Mouse (Mus musculus): ENCODE results near the gene Npffr2. TPM values are rescaled to one million over a fixed set of nuclear protein-coding genes. Genes with fewer than 3 reads are reported as not detected.

Gene Npffr2
- not detected in 2 replicates for polyA plus RNA-seq (2015; fragmentation: Nextera tagmentation; extraction: Ambion mirVana)

- peak; percentile 97 for ATAC-seq (ENCODE audit: low FRiP score, low TSS enrichment)
- Histone ChIP-seq H3K36me3 (ENCODE audit: insufficient read depth, low read length) (no peaks in the 10 kb centered on the region), H3K4me2 (replicated peaks; ENCODE audit: low read depth, low read length) (peak within 1 kb of the TSS; percentile 64), H3K4me3 (ENCODE audit: low read length) (peak within 1 kb of the TSS; percentile 46), H3K9ac (replicated peaks; ENCODE audit: low read length) (no peak within 1 kb of the TSS; the same call in 1 of the 2 replicates), H3K4me1 (ENCODE audit: insufficient read depth, low read length) (peaks cover 8% of the 10 kb centered on the region; the same call in 1 of the 2 replicates), H3K27me3 (ENCODE audit: insufficient read depth, low read length) (peaks cover 8% of the 10 kb centered on the region; the same call in 1 of the 2 replicates), H3K9me3 (ENCODE audit: low read length) (no peaks in the 10 kb centered on the region), H3K27ac (ENCODE audit: low read length) (no peak within 1 kb of the TSS)
- 5% methylated on average over 23 of the region's 23 CpGs for WGBS
Observed at GRCm38 (mm10) chr5:89526878-89527578, at the start of gene Npffr2. Npffr2 (plus strand) TSS chr5:89527429.

- H3K27ac ChIP-seq (ENCODE audit: low read length): no peak overlapping the region
- H3K4me2 ChIP-seq (replicated peaks; ENCODE audit: low read depth, low read length): no peak overlapping the region
- H3K36me3 ChIP-seq (ENCODE audit: insufficient read depth, low read length): no peaks in the 10 kb centered on the region
- H3K27me3 ChIP-seq (ENCODE audit: insufficient read depth, low read length): no peaks in the 10 kb centered on the region
- H3K4me3 ChIP-seq (ENCODE audit: low read length): no peak overlapping the region
- ATAC-seq (ENCODE audit: low FRiP score, low TSS enrichment): no peak
- H3K4me1 ChIP-seq (ENCODE audit: insufficient read depth, low read length): no peaks in the 10 kb centered on the region
- H3K9ac ChIP-seq (replicated peaks; ENCODE audit: low read length): no peak overlapping the region
- WGBS: 94% methylated on average over 1 of the region's 1 CpGs
- H3K9me3 ChIP-seq (ENCODE audit: low read length): no peaks in the 10 kb centered on the region
Observed at GRCm38 (mm10) chr5:89492560-89492959, 34.7 kb upstream of the Npffr2 start.

GRCm38 (mm10) chr5:89500182-89500581 lies 27.0 kb upstream of the Npffr2 start:
- no peak for ATAC-seq (ENCODE audit: low FRiP score, low TSS enrichment)
- Histone ChIP-seq H3K27ac (ENCODE audit: low read length) (no peak overlapping the region), H3K9me3 (ENCODE audit: low read length) (no peaks in the 10 kb centered on the region), H3K36me3 (ENCODE audit: insufficient read depth, low read length) (no peaks in the 10 kb centered on the region), H3K27me3 (ENCODE audit: insufficient read depth, low read length) (no peaks in the 10 kb centered on the region), H3K4me3 (ENCODE audit: low read length) (no peak overlapping the region), H3K4me1 (ENCODE audit: insufficient read depth, low read length) (no peaks in the 10 kb centered on the region), H3K4me2 (replicated peaks; ENCODE audit: low read depth, low read length) (no peak overlapping the region), H3K9ac (replicated peaks; ENCODE audit: low read length) (no peak overlapping the region)
- WGBS: 63% methylated on average over 6 of the region's 6 CpGs

GRCm38 (mm10) chr5:89518641-89519040 lies 8.6 kb upstream of the Npffr2 start:
- 74% methylated on average over 4 of the region's 4 CpGs for WGBS
- H3K27ac ChIP-seq (ENCODE audit: low read length): no peak overlapping the region

GRCm38 (mm10) chr5:89526181-89526778 lies 949 bp upstream of the Npffr2 start:
- Histone ChIP-seq H3K27me3 (ENCODE audit: insufficient read depth, low read length) (peaks cover 8% of the 10 kb centered on the region; the same call in 1 of the 2 replicates), H3K4me3 (ENCODE audit: low read length) (peak overlapping the region; percentile 46), H3K9ac (replicated peaks; ENCODE audit: low read length) (no peak overlapping the region; the same call in 1 of the 2 replicates), H3K9me3 (ENCODE audit: low read length) (no peaks in the 10 kb centered on the region), H3K4me2 (replicated peaks; ENCODE audit: low read depth, low read length) (peak overlapping the region; percentile 64), H3K36me3 (ENCODE audit: insufficient read depth, low read length) (no peaks in the 10 kb centered on the region), H3K4me1 (ENCODE audit: insufficient read depth, low read length) (peaks cover 8% of the 10 kb centered on the region; the same call in 1 of the 2 replicates), H3K27ac (ENCODE audit: low read length) (no peak overlapping the region)
- WGBS: 8% methylated on average over 14 of the region's 14 CpGs
- no peak for ATAC-seq (ENCODE audit: low FRiP score, low TSS enrichment)

More at GRCm38 (mm10) chr5:89518641-89519040, 8.6 kb upstream of the Npffr2 start:
- no peak for ATAC-seq (ENCODE audit: low FRiP score, low TSS enrichment)
- Histone ChIP-seq H3K9me3 (ENCODE audit: low read length) (peaks cover 4% of the 10 kb centered on the region; the same call in 1 of the 2 replicates), H3K4me2 (replicated peaks; ENCODE audit: low read depth, low read length) (no peak overlapping the region), H3K27me3 (ENCODE audit: insufficient read depth, low read length) (no peaks in the 10 kb centered on the region), H3K36me3 (ENCODE audit: insufficient read depth, low read length) (no peaks in the 10 kb centered on the region), H3K9ac (replicated peaks; ENCODE audit: low read length) (no peak overlapping the region), H3K4me1 (ENCODE audit: insufficient read depth, low read length) (no peaks in the 10 kb centered on the region), H3K4me3 (ENCODE audit: low read length) (no peak overlapping the region)

GRCm38 (mm10) chr5:89528951-89529350 lies 1.7 kb downstream of the Npffr2 start:
- no peaks in the 10 kb centered on the region for H3K36me3 ChIP-seq (ENCODE audit: insufficient read depth, low read length)
- no peaks in the 10 kb centered on the region for H3K9me3 ChIP-seq (ENCODE audit: low read length)
- H3K4me1 ChIP-seq (ENCODE audit: insufficient read depth, low read length): peaks cover 8% of the 10 kb centered on the region; the same call in 1 of the 2 replicates
- peaks cover 8% of the 10 kb centered on the region; the same call in 1 of the 2 replicates for H3K27me3 ChIP-seq (ENCODE audit: insufficient read depth, low read length)
- H3K4me3 ChIP-seq (ENCODE audit: low read length): no peak overlapping the region
- no peak overlapping the region for H3K27ac ChIP-seq (ENCODE audit: low read length)
- peak; percentile 44; the same call in 1 of the 2 replicates for ATAC-seq (ENCODE audit: low FRiP score, low TSS enrichment)
- no peak overlapping the region for H3K4me2 ChIP-seq (replicated peaks; ENCODE audit: low read depth, low read length)
- H3K9ac ChIP-seq (replicated peaks; ENCODE audit: low read length): no peak overlapping the region
- WGBS: 17% methylated on average over 4 of the region's 4 CpGs

- Histone ChIP-seq H3K9me3 (ENCODE audit: low read length) (no peaks in the 10 kb centered on the region), H3K27ac (ENCODE audit: low read length) (no peak overlapping the region), H3K9ac (replicated peaks; ENCODE audit: low read length) (no peak overlapping the region), H3K27me3 (ENCODE audit: insufficient read depth, low read length) (peaks cover 8% of the 10 kb centered on the region; the same call in 1 of the 2 replicates), H3K4me1 (ENCODE audit: insufficient read depth, low read length) (peaks cover 8% of the 10 kb centered on the region; the same call in 1 of the 2 replicates), H3K4me2 (replicated peaks; ENCODE audit: low read depth, low read length) (no peak overlapping the region), H3K36me3 (ENCODE audit: insufficient read depth, low read length) (no peaks in the 10 kb centered on the region), H3K4me3 (ENCODE audit: low read length) (no peak overlapping the region)
- no peak for ATAC-seq (ENCODE audit: low FRiP score, low TSS enrichment)
- 41% methylated on average over 2 of the region's 2 CpGs for WGBS
Observed at GRCm38 (mm10) chr5:89529391-89529790, 2.2 kb downstream of the Npffr2 start.

GRCm38 (mm10) chr5:89536018-89536417 lies 8.8 kb downstream of the Npffr2 start:
- H3K36me3 ChIP-seq (ENCODE audit: insufficient read depth, low read length): no peaks in the 10 kb centered on the region

GRCm38 (mm10) chr5:89542472-89542871 lies 15.2 kb downstream of the Npffr2 start:
- no peaks in the 10 kb centered on the region for H3K36me3 ChIP-seq (ENCODE audit: insufficient read depth, low read length)
- no peak overlapping the region for H3K27ac ChIP-seq (ENCODE audit: low read length)
- WGBS: 82% methylated on average over 3 of the region's 3 CpGs
- no peaks in the 10 kb centered on the region for H3K27me3 ChIP-seq (ENCODE audit: insufficient read depth, low read length)
- no peak for ATAC-seq (ENCODE audit: low FRiP score, low TSS enrichment)
- no peak overlapping the region for H3K4me2 ChIP-seq (replicated peaks; ENCODE audit: low read depth, low read length)
- no peak overlapping the region for H3K4me3 ChIP-seq (ENCODE audit: low read length)
- H3K4me1 ChIP-seq (ENCODE audit: insufficient read depth, low read length): no peaks in the 10 kb centered on the region
- H3K9me3 ChIP-seq (ENCODE audit: low read length): no peaks in the 10 kb centered on the region
- H3K9ac ChIP-seq (replicated peaks; ENCODE audit: low read length): no peak overlapping the region

More at GRCm38 (mm10) chr5:89536018-89536417, 8.8 kb downstream of the Npffr2 start:
- Histone ChIP-seq H3K4me2 (replicated peaks; ENCODE audit: low read depth, low read length) (no peak overlapping the region), H3K9ac (replicated peaks; ENCODE audit: low read length) (no peak overlapping the region), H3K9me3 (ENCODE audit: low read length) (no peaks in the 10 kb centered on the region), H3K27me3 (ENCODE audit: insufficient read depth, low read length) (no peaks in the 10 kb centered on the region), H3K27ac (ENCODE audit: low read length) (no peak overlapping the region), H3K4me3 (ENCODE audit: low read length) (no peak overlapping the region), H3K4me1 (ENCODE audit: insufficient read depth, low read length) (no peaks in the 10 kb centered on the region)
- no peak for ATAC-seq (ENCODE audit: low FRiP score, low TSS enrichment)
- WGBS: 98% methylated on average over 3 of the region's 3 CpGs

- Histone ChIP-seq H3K27me3 (ENCODE audit: insufficient read depth, low read length) (no peaks in the 10 kb centered on the region), H3K27ac (ENCODE audit: low read length) (no peak overlapping the region), H3K4me2 (replicated peaks; ENCODE audit: low read depth, low read length) (no peak overlapping the region), H3K4me3 (ENCODE audit: low read length) (no peak overlapping the region), H3K9me3 (ENCODE audit: low read length) (no peaks in the 10 kb centered on the region), H3K4me1 (ENCODE audit: insufficient read depth, low read length) (no peaks in the 10 kb centered on the region), H3K9ac (replicated peaks; ENCODE audit: low read length) (no peak overlapping the region), H3K36me3 (ENCODE audit: insufficient read depth, low read length) (no peaks in the 10 kb centered on the region)
- peak; percentile 57; the same call in 1 of the 2 replicates for ATAC-seq (ENCODE audit: low FRiP score, low TSS enrichment)
- 38% methylated on average over 2 of the region's 2 CpGs for WGBS
Observed at GRCm38 (mm10) chr5:89543476-89543875, 16.2 kb downstream of the Npffr2 start.
